Mouse (Mus musculus) T-helper 2 cell (primary cell): ENCODE results near the gene Txndc2.
"Not testable (repeated sequence)": the region's sequence is repeated elsewhere in the genome, so short reads cannot be mapped to it uniquely, and the experiment has no call there.

ENCODE experiments used
- in situ Hi-C: fragments of 300-600 bp; cut with MboI, MseI; formaldehyde crosslinking; loops from one replicate; pipeline ENCODE4 v1.15.1; 2025; ENCODE audit warnings: high pct_unique_total_duplicates

Txndc2 gene

DNA sequence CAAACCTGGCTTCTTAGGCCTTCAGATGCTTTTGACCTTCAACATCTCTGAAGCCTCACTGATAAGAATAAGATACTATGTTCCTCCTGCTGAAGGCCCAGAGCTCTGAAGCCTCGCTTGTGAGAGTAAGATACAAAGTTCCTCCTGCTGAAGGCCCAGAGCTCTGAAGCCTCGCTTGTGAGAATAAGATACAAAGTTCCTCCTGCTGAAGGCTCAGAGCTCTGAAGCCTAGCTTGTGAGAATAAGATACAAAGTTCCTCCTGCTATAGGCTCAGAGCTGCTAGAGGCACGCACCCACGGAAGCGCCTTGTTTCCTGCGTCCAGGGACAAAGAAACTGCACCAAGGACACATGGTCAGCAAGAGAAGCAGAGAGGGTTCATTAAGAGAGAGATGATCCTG is 14.8 kb upstream of the Txndc2 start:
- in situ Hi-C loops = loop anchor here (10.0 kb wide), 1 partner anchor 1232 kb away; no protein-coding TSS in a partner anchor

- in situ Hi-C loops = loop anchor here (10.0 kb wide), 1 partner anchor 1231 kb away; no protein-coding TSS in a partner anchor
These were observed 14.1 kb upstream of the Txndc2 start for GRCm38 (mm10) chr17:65656076-65656475.

DNA sequence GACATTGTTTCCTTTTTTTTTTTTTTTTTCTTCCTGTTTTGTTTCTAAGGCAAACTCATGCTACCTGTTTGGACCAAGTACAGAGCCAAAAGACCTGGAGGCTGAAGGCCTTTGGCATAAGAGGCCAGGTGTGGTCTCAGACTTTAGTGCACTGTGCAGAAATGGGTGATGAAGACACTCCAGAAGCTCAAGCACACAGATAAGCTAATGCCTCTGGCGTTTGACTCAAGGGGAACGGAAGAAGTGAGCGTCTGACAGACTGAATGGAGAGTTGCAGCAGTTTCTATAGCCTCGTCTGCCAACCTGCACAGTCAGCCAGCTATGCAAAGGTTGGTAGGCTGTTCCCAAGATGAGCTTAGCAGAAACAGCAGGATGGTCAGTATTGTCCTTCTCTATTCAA is 13.6 kb upstream of the Txndc2 start:
- in situ Hi-C loops = loop anchor here (10.0 kb wide), 1 partner anchor 1231 kb away; no protein-coding TSS in a partner anchor

DNA sequence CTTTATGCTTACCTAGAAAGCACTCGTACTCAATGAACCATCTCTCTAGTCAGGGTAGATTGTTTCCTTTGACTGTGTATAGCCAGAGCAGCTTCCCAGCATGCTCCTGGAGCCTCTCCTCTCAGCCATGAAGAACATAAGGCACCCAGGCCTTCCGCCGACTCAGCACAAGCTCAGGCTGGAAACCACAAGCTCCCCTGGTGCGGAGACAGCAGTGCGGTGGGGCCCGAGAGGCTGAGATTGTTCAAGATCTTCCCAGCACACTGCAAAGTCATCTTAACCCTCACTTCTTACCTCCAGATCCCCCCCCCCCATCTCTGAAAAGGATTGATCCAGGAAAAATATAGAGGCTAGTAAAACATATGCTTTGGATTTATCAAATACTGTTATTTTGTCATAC is 8.6 kb upstream of the Txndc2 start:
- in situ Hi-C loops = loop anchor here (10.0 kb wide), 1 partner anchor 1226 kb away; no protein-coding TSS in a partner anchor

DNA sequence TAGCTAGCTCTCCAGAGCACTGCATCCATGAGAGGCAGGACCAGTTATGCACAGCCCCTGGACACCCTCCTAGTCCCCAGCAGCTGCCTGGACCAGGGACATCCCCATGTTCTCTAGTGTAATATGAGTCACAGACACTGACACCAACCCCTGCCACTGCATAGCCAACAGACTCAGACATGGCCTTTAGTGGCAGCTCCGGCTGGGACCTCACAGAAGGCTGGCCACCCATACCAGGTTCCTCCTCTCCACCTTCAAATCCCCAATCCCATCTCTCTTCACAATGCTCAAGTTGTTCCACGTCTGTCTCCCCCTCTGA is 7.2 kb upstream of the Txndc2 start:
- in situ Hi-C loops = no loop called here

DNA sequence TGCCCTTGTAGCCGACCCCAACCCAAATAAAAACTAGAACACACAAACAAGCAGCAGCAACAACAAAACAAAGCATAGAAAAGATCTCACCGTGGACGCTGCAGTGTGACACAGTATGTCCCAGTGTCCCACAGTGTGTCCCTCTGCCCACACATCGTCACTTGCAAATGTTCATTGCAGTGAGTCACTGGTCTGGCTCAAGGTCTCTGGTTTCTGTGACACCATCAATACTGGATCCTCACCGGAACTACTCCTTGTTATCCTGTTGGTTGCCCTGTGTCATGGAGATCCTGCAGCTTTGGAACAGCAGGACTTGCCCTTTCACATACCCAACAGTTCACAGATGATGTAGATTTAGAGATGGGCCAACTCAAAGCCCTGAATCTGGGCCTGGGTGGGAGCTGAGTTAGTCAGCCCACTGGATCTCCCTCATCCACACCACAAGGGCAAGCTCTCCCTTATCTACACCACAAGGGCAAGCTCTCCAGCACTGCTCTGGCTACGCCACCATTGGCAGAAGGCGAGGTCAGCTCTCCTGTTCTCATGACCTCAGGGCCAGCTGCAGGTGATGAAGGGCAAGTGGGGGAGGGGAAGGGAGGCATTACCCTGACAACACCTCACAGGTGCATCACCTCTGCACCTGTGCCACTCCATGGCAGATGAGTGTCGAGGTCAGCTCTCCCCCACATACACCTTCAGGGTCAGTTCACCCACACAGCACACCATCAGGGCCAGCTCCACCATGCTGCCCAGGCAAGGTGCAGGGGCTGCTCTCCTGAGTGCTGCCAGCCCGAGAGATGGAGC is 6.6 kb upstream of the Txndc2 start:
- in situ Hi-C loops = no loop called here

DNA sequence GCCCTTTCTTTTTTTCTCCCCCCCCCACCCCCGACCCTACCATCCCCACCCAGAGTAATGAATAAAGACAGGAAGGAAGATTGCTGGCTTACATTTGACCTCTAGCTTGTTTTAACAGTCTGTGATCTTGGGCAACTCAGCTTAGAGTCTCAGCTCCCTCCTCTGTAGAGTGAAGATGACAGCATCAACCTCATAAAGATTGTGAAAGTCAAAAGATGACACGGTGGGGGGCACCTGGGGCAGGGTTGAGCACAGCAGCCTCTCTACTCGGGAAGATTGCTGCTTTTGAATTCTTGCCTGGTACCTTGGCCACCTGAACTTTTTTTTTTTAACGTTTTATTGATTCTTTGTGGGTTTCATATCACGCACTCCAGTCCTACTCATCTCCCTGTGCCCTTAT is 6.0 kb upstream of the Txndc2 start:
- in situ Hi-C loops = no loop called here

- in situ Hi-C loops = no loop called here
These were observed 5.3 kb upstream of the Txndc2 start for GRCm38 (mm10) chr17:65647226-65647625.

DNA sequence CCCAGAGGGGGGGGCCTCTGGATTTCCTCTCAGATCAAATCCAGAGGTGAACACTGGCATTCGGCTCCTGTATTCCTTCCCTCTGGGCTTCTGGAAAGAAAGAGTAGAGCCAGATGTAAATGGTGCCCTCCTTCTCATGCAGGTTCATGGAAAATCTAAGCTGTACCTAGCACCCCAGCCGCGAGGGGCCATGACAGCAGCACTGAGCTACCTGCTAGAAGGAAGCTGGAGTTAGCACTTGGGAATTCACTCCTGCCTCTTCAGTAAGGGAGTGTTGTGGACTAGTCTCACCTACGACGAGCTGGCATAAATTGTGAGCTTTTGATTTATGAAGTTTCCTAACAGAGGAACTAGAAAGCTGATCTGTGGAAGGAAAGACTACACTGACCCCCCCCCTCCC is 1.6 kb upstream of the Txndc2 start:
- in situ Hi-C loops = no loop called here

DNA sequence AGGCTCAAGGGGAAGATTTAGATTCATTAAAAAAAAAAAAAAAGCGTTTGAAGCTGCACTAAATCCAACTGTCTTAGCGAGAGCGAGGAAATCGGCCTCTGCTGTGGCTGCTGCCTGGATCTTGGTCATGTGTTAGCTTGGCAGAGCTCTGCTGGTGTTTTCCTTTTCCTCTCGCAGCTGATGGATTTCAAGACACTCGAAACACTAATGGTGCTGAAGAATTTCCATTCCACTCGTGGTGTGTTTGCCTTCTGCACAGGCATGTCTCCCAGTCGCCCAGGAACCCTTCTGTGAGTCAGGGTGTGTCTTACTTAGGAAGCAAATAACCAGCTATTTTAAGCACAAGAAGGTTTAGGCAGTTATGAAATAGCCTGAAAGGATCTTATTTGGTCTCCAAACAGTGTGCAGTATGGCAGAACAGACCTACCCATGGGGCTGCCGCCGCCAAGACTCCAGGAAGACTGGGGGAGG is 1.1 kb upstream of the Txndc2 start:
- in situ Hi-C loops = no loop called here

DNA sequence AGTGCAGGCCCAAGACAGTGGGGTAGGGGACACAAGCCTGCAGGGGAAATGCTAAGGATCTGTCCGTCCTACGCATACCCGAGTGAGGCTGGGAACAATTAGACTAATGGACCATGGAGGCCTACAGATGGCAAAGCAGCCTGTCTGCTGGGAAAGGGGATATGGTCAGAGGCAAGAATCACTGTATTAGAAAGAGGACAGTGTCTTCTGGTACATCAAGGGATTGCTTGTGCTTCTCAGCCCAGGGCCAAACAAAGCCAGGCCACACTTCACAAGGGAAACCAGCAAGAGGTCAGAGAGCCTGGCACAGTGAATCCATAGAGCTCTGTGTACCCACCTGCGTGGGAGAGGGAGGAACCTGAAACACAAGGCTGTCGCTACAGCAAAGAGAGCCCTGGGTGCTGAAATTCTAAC is 617 bp upstream of the Txndc2 start:
- in situ Hi-C loops = no loop called here

- in situ Hi-C loops = no loop called here
These were observed 2.8 kb downstream of the Txndc2 start for GRCm38 (mm10) chr17:65639144-65639543.

DNA sequence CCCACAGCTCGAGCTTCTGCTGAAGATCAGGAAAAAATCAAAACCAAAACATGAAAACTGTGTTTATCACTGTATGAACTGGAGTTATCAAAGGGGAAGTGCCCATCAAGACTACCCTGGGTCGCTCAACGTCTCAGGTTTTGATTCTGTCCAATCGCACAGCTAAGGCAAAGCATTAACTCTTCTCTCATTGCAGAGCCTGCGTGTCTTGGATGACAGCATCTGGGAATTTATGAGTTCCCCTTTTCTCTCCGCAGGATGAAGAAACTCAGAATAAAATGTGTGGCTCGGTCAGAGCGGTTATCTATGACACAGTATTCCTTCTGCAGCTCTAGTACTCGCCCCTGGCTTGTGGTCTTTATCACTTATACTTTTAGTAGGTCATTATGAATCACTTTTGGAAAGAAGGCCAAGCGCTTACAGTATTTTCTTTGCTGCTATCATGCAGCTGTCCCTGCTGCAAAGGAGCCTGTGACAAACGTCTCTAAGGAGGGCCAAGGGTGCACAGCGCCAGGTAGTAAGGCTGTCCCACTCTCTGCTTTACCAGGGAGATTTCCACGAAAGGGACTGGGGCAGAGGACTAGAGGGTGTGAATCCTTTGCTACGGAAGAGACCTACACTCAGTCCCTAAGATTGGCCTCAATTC is 6.1 kb downstream of the Txndc2 start:
- in situ Hi-C loops = no loop called here

DNA sequence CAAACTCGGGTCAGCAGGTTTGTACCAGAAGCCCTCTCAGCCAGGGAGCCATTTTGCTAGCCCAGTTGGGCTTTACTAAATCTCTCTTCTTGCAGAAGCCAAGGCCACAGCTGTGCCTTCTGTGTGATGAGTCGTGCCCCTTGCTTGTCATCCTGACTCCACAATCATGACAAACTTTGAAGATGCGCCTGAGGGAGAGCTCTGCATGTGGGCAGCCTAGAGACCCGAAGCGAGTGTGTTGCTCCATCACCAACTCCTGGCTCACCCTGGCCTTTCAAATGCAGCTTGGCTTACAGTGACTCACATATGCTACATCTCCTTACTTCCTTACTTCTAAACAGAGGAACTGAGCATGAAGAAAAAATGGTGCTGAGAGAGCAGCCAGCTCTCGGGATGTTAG is 12.0 kb downstream of the Txndc2 start:
- in situ Hi-C loops = no loop called here

- in situ Hi-C loops = not testable (repeated sequence)
These were observed 13.0 kb downstream of the Txndc2 start for GRCm38 (mm10) chr17:65628823-65629532.

GRCm38 (mm10) chr17:65626301-65626700 is 15.7 kb downstream of the Txndc2 start:
- in situ Hi-C loops = no loop called here

DNA sequence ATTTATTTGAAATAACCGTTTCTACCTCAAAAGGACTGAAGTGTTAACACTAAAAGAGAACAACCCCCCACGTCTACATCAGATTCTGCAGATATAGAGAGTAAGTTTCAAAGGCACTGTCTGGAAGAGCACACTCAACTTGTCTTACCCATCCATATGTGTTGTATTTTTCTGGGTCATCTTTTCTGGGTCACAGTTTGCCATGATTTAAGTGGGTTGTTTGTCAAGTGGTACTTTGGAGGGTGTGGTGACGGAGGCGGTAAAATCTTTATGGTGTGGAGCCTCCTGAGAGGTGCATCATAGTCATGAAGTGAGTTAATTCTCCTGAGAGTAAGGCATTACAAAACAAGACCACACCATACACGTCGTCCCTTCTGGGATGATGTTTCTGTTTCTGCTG is 16.4 kb downstream of the Txndc2 start:
- in situ Hi-C loops = no loop called here

DNA sequence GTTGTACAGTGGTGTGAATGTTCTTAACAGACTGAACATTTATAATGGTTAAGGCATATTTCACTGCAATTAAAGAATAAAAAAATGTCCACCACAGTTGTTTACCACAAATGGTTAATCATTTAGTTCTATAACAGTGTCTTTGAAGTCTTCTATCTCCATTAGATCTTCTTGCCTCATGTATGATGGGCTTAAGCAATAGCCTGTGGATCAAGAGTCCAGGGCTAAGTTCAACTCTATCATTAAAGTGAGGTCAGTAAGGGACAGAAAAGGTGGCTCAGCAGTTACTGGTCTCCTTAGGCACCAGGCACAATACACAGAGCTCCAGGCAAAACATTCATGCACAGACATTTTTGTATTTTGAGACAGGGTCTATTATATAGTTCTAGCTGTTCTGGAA is 18.8 kb downstream of the Txndc2 start:
- in situ Hi-C loops = loop anchor here (25.0 kb wide), 1 partner anchor 1011 kb away; the partner anchor contains the start of gene Man2a1

DNA sequence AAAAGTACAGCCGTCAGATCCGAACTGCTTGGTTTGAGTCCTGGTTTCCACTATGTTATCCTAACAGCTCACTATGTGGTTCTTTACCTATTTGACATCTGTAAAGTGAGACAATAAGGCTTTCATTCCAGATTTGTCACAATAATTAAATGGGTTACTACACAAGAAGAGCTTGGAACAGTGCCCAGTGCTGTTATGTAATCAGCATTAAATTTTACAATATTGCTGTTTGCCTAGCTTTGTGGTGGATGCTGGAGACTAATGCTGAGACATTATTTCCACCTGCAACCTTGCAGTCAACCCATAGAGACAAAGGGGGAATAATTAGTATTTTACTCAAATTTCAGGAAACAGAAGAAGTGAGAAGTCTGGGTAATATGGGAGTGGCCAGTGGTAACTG is 23.5 kb downstream of the Txndc2 start:
- in situ Hi-C loops = loop anchor here (25.0 kb wide), 1 partner anchor 1006 kb away; the partner anchor contains the start of gene Man2a1

DNA sequence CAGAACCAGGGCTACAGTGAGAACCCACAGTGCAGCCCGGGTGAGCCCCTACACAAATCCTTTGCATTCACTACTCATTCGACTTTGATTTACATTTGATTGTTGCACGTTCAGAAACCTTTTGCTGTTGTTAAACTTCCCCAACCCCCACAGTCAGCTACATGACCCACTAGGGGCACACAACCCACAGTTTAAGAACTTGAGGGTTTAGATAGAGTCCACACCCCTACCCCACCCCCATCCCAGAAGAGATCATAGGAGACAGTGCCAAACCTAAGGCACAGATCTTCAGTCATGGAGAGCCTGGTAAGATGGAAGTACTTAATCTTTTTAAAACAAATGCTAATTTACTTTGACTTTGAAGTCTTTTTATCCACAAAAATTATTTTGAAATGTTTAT is 26.3 kb downstream of the Txndc2 start:
- in situ Hi-C loops = loop anchor here (25.0 kb wide), 1 partner anchor 1003 kb away; the partner anchor contains the start of gene Man2a1

- in situ Hi-C loops = loop anchor here (25.0 kb wide), 1 partner anchor 1002 kb away; the partner anchor contains the start of gene Man2a1
These were observed 27.5 kb downstream of the Txndc2 start for GRCm38 (mm10) chr17:65614431-65614830.
